Mouse (Mus musculus) hindbrain, embryonic 16.5 days (tissue): ENCODE measurements around the gene Slc45a1. TPM values are rescaled to one million over a fixed set of nuclear protein-coding genes. Genes with fewer than 3 reads are reported as not detected.

Experiments
- ATAC-seq: fragments of 200-750 bp; cut with Nextera tagmentation; 2 replicates; pipeline ENCODE4 v1.8.0; 2017; ENCODE audit warnings: moderate TSS enrichment, moderate library complexity
- H3K27ac ChIP-seq: fragments of 300-500 bp; sonication (generic); 2 replicates; pipeline ENCODE4 v1.5.1; 2014; ENCODE audit warnings: low read depth, mild to moderate bottlenecking, control low read depth, low read length, moderate library complexity
- H3K27me3 ChIP-seq: fragments of 300-500 bp; sonication (generic); replicated peaks from 2 replicates; pipeline ENCODE4 v1.6.1; 2014; ENCODE audit warnings: low read length; ENCODE audit not compliant: control insufficient read depth, insufficient read depth
- H3K36me3 ChIP-seq: fragments of 300-500 bp; sonication (generic); 2 replicates; pipeline ENCODE4 v1.6.1; 2014; ENCODE audit warnings: mild to moderate bottlenecking, low read length, moderate library complexity, mixed read lengths; ENCODE audit not compliant: control insufficient read depth, insufficient read depth
- H3K4me1 ChIP-seq: fragments of 300-500 bp; sonication (generic); 2 replicates; pipeline ENCODE4 v1.6.1; 2014; ENCODE audit warnings: low read depth, low read length; ENCODE audit not compliant: control insufficient read depth, insufficient read depth
- H3K4me2 ChIP-seq: fragments of 300-500 bp; sonication (generic); 2 replicates; pipeline ENCODE4 v1.6.1; 2014; ENCODE audit warnings: mild to moderate bottlenecking, low read length, control low read depth, moderate library complexity
- H3K4me3 ChIP-seq: fragments of 300-500 bp; sonication (generic); 2 replicates; pipeline ENCODE4 v1.5.1; 2014; ENCODE audit warnings: mild to moderate bottlenecking, low read length, control low read depth, moderate library complexity
- H3K9ac ChIP-seq: fragments of 300-500 bp; sonication (generic); 2 replicates; pipeline ENCODE4 v1.6.1; 2014; ENCODE audit warnings: low read depth, mild to moderate bottlenecking, control low read depth, low read length, moderate library complexity
- H3K9me3 ChIP-seq: fragments of 300-500 bp; sonication (generic); 2 replicates; pipeline ENCODE4 v1.6.1; 2014; ENCODE audit warnings: mild to moderate bottlenecking, low read length, moderate library complexity; ENCODE audit not compliant: control insufficient read depth
- WGBS: fragments of 180-500 bp; shearing (Covaris S2); extraction: QIAGEN DNeasy Blood & Tissue Kit; methylation state at CpG from one replicate; pipeline ENCODE4 v1.1.7; 2014; 5-methylcytosine and 5-hydroxymethylcytosine counted together
- polyA plus RNA-seq: library from polyadenylated mRNA; unstranded; fragments of >200 nt; fragmentation: Nextera tagmentation; extraction: Ambion mirVana; gene quantifications from 2 replicates; pipeline ENCODE4 v1.2.1, GENCODE M21; 2015

Gene Slc45a1
- polyA plus RNA-seq, 1 experiment from 2014 or later = 44.7 TPM

GRCm38 (mm10) chr4:150685778-150686493 is 34.0 kb upstream of the Slc45a1 start:
- 59% methylated on average over 7 of the region's 8 CpGs for WGBS
- Histone ChIP-seq H3K36me3 (no peaks in the 10 kb centered on the region), H3K27ac (no peak overlapping the region), H3K4me2 (no peak overlapping the region), H3K27me3 (no peaks in the 10 kb centered on the region), H3K9me3 (peaks cover 1% of the 10 kb centered on the region), H3K9ac (no peak overlapping the region), H3K4me3 (no peak overlapping the region), H3K4me1 (peaks cover 4% of the 10 kb centered on the region)
- ATAC-seq = no peak

DNA sequence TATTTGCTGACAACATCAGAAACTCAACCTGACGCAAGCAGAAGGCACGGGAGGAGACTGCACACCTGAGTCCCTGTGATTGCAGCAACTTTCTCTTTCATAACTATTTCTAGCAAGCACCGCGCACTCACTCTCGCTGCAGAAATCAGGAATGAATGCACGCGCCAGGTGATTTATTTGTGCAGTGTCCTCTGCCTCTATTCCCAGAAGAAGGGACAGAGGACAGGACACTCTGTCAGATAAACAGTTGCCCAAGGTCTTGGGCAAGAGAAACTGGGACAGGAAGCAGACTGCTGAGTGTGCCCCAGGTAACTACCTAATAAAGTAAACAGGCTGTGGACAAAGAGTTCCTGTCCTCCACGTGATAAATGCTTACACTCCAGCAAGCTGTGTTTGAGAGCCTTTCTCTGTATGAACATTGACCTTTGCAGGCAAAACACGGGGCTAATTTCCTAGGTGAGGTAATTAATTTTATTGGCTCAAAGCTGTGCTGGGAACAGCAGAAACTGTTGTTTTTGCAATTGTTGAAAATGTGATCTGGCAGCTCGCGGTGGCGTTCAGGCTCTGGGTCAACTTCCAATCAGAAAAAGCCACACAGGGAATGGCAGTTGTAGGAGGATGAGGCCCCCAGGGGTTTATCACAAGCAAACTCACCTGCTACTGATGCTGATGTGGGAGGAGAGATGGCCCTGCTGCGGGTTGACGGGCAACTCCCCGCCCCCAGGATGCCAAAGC is 33.2 kb upstream of the Slc45a1 start:
- Histone ChIP-seq H3K27ac (no peak overlapping the region), H3K4me2 (no peak overlapping the region), H3K9ac (no peak overlapping the region), H3K4me3 (no peak overlapping the region), H3K27me3 (no peaks in the 10 kb centered on the region), H3K36me3 (no peaks in the 10 kb centered on the region), H3K9me3 (peaks cover 6% of the 10 kb centered on the region), H3K4me1 (peaks cover 4% of the 10 kb centered on the region)
- WGBS = 49% methylated on average over 15 of the region's 15 CpGs
- ATAC-seq = no peak

DNA sequence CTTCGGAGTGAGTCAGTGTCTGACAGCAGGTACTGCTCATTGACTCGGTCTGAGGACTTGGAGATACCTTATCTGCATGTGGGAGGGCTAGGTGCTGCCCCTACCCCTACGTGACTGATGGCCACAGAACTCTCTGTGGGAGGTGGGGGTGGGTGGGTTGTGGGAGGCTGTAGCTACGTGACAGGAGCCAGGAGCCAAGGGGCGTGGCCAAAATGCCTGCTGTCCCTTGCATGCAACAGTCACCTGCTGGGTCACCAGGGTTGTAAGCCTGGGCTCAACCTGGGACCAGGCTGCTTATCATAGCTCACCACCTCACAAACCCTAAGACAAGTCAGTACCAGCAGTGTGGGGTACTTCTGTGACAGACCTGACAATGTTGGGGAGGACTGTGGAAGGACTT is 28.4 kb upstream of the Slc45a1 start:
- 82% methylated on average over 5 of the region's 5 CpGs for WGBS

DNA sequence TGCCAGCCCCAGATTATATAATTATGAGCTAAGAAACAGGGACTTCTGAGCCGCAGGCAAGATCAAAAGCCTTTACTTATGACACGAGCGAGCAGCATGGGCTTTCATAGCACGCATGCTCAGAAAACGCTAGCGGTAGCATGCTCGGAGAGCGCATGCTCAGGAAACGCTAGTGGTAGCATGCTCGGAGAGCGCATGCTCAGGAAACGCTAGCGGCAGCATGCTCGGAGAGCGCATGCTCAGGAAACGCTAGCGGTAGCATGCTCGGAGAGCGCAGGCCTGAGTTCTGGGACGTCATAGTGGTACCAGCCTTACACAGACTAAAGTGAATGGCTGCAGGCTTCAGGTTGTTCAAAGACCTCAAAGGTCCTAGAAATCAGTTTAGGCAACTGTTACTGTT is 26.8 kb upstream of the Slc45a1 start:
- ATAC-seq = no peak
- Histone ChIP-seq H3K9me3 (peaks cover 6% of the 10 kb centered on the region), H3K4me1 (peaks cover 3% of the 10 kb centered on the region; the same call in 1 of the 2 replicates), H3K36me3 (no peaks in the 10 kb centered on the region), H3K9ac (no peak overlapping the region), H3K4me2 (no peak overlapping the region), H3K4me3 (no peak overlapping the region), H3K27me3 (no peaks in the 10 kb centered on the region), H3K27ac (no peak overlapping the region)
- 97% methylated on average over 20 of the region's 20 CpGs for WGBS

More for the DNA sequence above, 28.4 kb upstream of the Slc45a1 start:
- H3K27me3 ChIP-seq = no peaks in the 10 kb centered on the region
- H3K9ac ChIP-seq = no peak overlapping the region
- H3K4me1 ChIP-seq = peaks cover 3% of the 10 kb centered on the region; the same call in 1 of the 2 replicates
- no peak for ATAC-seq
- no peak overlapping the region for H3K27ac ChIP-seq
- no peak overlapping the region for H3K4me3 ChIP-seq
- no peak overlapping the region for H3K4me2 ChIP-seq
- H3K36me3 ChIP-seq = no peaks in the 10 kb centered on the region
- peaks cover 6% of the 10 kb centered on the region for H3K9me3 ChIP-seq

DNA sequence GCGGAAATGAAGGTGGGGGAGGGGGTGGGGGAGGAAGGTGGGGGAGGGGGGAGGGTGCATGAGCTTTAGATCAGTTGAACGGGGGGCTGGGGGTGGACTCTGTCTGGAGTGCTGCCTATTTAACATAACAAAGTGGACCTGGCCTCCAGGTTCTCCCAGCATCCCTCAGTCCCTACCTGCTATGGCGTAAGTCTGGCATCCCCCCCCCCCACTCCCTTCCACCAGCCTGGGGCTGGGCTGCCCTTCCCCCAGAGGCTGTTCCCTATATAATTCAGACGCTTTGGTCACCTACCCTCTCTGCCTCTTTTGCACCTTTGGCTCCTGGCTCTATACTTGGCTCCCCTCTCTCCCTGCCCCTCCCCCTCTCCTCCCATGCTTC is 25.9 kb upstream of the Slc45a1 start:
- Histone ChIP-seq H3K9ac (no peak overlapping the region), H3K4me2 (no peak overlapping the region)
- 2% methylated on average over 3 of the region's 4 CpGs for WGBS

DNA sequence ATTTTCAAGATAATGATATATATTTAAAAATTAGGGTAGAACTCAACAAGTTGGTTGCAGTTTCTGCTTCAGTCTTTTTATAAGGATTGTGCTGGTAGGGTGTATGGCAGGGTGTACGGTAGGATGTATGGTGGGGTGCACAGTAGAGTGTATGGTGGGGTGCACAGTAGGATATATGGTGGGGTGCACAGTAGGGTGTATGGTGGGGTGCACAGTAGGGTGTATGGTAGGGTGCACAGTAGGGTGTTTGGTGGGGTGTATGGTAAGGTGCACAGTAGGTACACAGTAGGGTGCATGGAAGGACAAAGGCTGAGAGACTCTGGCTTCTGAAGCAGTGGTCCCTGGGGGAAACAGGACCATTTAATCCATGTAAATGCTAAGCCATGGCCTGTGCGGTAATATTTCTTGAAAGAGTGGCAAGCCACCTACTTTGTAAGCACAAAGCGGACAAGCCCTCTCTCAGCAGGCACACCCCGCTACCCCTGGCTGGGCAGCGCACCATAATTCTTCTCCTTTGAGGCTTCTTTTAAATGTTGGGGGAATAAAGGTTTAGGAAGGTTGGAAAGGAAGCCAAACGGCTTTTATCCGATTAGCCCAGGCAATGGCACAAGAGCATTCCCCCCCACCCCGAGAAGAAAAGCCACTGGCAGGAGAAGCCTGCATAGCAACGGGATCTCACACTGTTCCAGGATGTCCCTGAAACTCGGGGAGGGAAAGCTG is 25.3 kb upstream of the Slc45a1 start:
- H3K27me3 ChIP-seq = no peaks in the 10 kb centered on the region
- peaks cover 3% of the 10 kb centered on the region; the same call in 1 of the 2 replicates for H3K4me1 ChIP-seq
- no peak overlapping the region for H3K4me3 ChIP-seq
- WGBS = 19% methylated on average over 10 of the region's 10 CpGs
- peaks cover 6% of the 10 kb centered on the region for H3K9me3 ChIP-seq
- ATAC-seq = peak; percentile 78
- no peak overlapping the region for H3K27ac ChIP-seq
- H3K9ac ChIP-seq = no peak overlapping the region
- H3K36me3 ChIP-seq = no peaks in the 10 kb centered on the region
- H3K4me2 ChIP-seq = no peak overlapping the region

More for the DNA sequence above, 25.9 kb upstream of the Slc45a1 start:
- H3K4me3 ChIP-seq = no peak overlapping the region
- no peaks in the 10 kb centered on the region for H3K27me3 ChIP-seq
- no peak overlapping the region for H3K27ac ChIP-seq
- 0 out of 2 replicates have a peak, but pooled peaks have one; percentile 27 for ATAC-seq
- peaks cover 3% of the 10 kb centered on the region; the same call in 1 of the 2 replicates for H3K4me1 ChIP-seq
- H3K9me3 ChIP-seq = peaks cover 6% of the 10 kb centered on the region
- no peaks in the 10 kb centered on the region for H3K36me3 ChIP-seq

DNA sequence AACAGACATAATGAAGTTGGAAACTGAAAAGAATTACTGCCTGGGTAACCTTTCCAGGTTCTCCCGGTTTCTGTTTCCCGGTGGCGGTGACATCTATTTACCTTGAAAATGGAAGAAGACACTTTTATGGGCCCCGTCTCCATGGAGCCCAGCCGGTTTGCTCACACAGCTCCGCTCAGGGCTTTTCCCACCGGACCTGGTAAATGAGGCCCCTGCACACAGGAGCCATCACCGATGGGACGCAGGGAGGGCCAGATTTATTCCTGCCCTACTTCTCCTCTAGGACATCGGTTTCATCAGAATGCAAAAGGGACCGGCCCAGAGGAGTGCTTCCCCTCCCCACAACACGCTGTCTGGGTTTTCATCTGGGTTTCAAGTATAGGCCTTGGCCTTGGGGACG is 24.1 kb upstream of the Slc45a1 start:
- Histone ChIP-seq H3K36me3 (no peaks in the 10 kb centered on the region), H3K9ac (no peak overlapping the region), H3K4me1 (peaks cover 3% of the 10 kb centered on the region; the same call in 1 of the 2 replicates), H3K27ac (no peak overlapping the region), H3K4me2 (no peak overlapping the region), H3K27me3 (no peaks in the 10 kb centered on the region), H3K9me3 (peaks cover 5% of the 10 kb centered on the region), H3K4me3 (no peak overlapping the region)
- 68% methylated on average over 13 of the region's 13 CpGs for WGBS
- ATAC-seq = no peak; the same call in 1 of the 2 replicates

- no peaks in the 10 kb centered on the region for H3K36me3 ChIP-seq
- H3K4me3 ChIP-seq = no peak overlapping the region
- no peaks in the 10 kb centered on the region for H3K27me3 ChIP-seq
- H3K27ac ChIP-seq = no peak overlapping the region
- ATAC-seq = no peak
- H3K4me1 ChIP-seq = peaks cover 3% of the 10 kb centered on the region; the same call in 1 of the 2 replicates
- no peak overlapping the region for H3K4me2 ChIP-seq
- H3K9me3 ChIP-seq = no peaks in the 10 kb centered on the region
- 88% methylated on average over 10 of the region's 10 CpGs for WGBS
- H3K9ac ChIP-seq = no peak overlapping the region
Observed at GRCm38 (mm10) chr4:150675274-150675673, 23.3 kb upstream of the Slc45a1 start.

GRCm38 (mm10) chr4:150665806-150666205 is 13.8 kb upstream of the Slc45a1 start:
- no peaks in the 10 kb centered on the region for H3K9me3 ChIP-seq
- no peak overlapping the region for H3K27ac ChIP-seq
- WGBS = 84% methylated on average over 10 of the region's 10 CpGs
- H3K4me2 ChIP-seq = no peak overlapping the region
- H3K27me3 ChIP-seq = no peaks in the 10 kb centered on the region
- no peak overlapping the region for H3K4me3 ChIP-seq
- no peak for ATAC-seq
- H3K9ac ChIP-seq = no peak overlapping the region
- H3K4me1 ChIP-seq = peaks cover 6% of the 10 kb centered on the region; the same call in 1 of the 2 replicates
- H3K36me3 ChIP-seq = no peaks in the 10 kb centered on the region
